Mouse (Mus musculus) CD4-positive helper T cell, adult 2 months (primary cell): ENCODE results near the gene Trp63.

Experiments
- DNase-seq: peaks from one replicate; pipeline ENCODE4 v3.0.0-alpha.2; 2012; ENCODE audit warnings: low read depth, missing footprints, low spot score

Gene Trp63

GRCm38 (mm10) chr16:25871503-25871902 is 187.9 kb downstream of the Trp63 start:
- no peak for DNase-seq

- DNase-seq = no peak
These were observed 192.1 kb downstream of the Trp63 start for GRCm38 (mm10) chr16:25875681-25876080.

- no peak for DNase-seq
These were observed 193.9 kb downstream of the Trp63 start for GRCm38 (mm10) chr16:25877416-25877965.

- DNase-seq = no peak
These were observed 194.6 kb downstream of the Trp63 start for GRCm38 (mm10) chr16:25878116-25878515.

GRCm38 (mm10) chr16:25899071-25899470 is 215.5 kb downstream of the Trp63 start:
- no peak for DNase-seq

GRCm38 (mm10) chr16:25899657-25900056 is 216.1 kb downstream of the Trp63 start:
- no peak for DNase-seq

- DNase-seq = no peak
These were observed 216.9 kb downstream of the Trp63 start for GRCm38 (mm10) chr16:25900389-25900908.

- DNase-seq = no peak
These were observed 228.6 kb downstream of the Trp63 start for GRCm38 (mm10) chr16:25912185-25912584.

- DNase-seq = no peak
These were observed 250.6 kb downstream of the Trp63 start for GRCm38 (mm10) chr16:25934181-25934580.
